In the genomic region with DNA sequence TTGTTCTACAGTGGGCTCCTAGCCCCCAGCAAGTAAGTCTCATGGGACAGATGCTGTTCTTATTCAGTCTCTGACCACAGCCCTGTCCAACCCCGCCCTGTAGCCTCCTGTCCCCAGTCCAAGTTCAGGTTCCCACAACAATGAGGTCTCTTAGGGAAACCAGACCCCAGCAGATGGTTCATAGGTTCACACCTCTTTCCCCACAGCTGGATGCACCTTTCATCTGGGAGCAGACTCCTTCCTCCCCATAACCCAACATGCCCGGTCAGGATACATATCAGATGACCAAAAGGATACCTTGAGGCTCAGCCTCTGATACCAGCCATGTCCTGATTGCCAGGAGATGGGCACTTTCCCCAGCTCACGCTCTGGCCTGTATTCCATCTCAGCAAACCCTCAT, we compare ENCODE assay signal across 17 mouse cellular contexts. TPM values are rescaled to one million over a fixed set of nuclear protein-coding genes. Genes with fewer than 3 reads are reported as not detected.
DNase-seq lines count a peak whose midpoint lies in the region; ATAC-seq and TF ChIP-seq lines count a peak whose summit lies in the region.
"Had no signal": no experiment of that assay in that cellular context is flagged by ENCODE, and none has a peak within 500 bp of the region (broad histone marks: within the 10 kb centered on the region; RNA-seq: fewer than 3 reads in every experiment).

No protein-coding gene starts in this region.

- ATAC-seq in kidney, embryonic 15.5 days (replicated peaks; ENCODE audit: low FRiP score) = no peak
- ATAC-seq in stomach, postnatal 0 days (ENCODE audit: low FRiP score, low TSS enrichment) = no peak
- ATAC-seq: liver, embryonic 12.5 days had no signal

- no peak for TF ChIP-seq EP300 in stomach, postnatal 0 days (optimal IDR thresholded peaks at IDR 0.05)

- intact Hi-C loops in heart, postnatal 36 days (cut with DNase I) = loop anchor here (5.0 kb wide), 1 partner anchor 222 kb away; no protein-coding TSS in a partner anchor

- no peaks in the 10 kb centered on the region for H3K9me3 ChIP-seq in kidney, embryonic 15.5 days (replicated peaks)
- no peaks in the 10 kb centered on the region for H3K9me3 ChIP-seq in stomach, postnatal 0 days (ENCODE audit: control insufficient read depth, low read length)
- H3K9me3 ChIP-seq: hindbrain, embryonic 12.5 days; liver, embryonic 12.5 days had no signal

- H3K27ac ChIP-seq in kidney, embryonic 15.5 days = no peak overlapping the region
- no peak overlapping the region for H3K27ac ChIP-seq in testis, adult 2 months (ENCODE audit: control insufficient read depth, insufficient read depth, low read depth, low read length)
- no peak overlapping the region; the same call in 1 of the 2 replicates for H3K27ac ChIP-seq in stomach, postnatal 0 days (replicated peaks)
- H3K27ac ChIP-seq: hindbrain, embryonic 12.5 days; layer of hippocampus, adult 2 months; liver, embryonic 12.5 days had no signal

- no peaks in the 10 kb centered on the region for H3K36me3 ChIP-seq in kidney, embryonic 15.5 days
- no peaks in the 10 kb centered on the region for H3K36me3 ChIP-seq in testis, adult 2 months (ENCODE audit: control insufficient read depth, insufficient read depth, low read length)
- no peaks in the 10 kb centered on the region for H3K36me3 ChIP-seq in stomach, postnatal 0 days (ENCODE audit: control insufficient read depth, insufficient read depth, low read length)
- H3K36me3 ChIP-seq: hindbrain, embryonic 12.5 days; liver, embryonic 12.5 days had no signal

- H3K9ac ChIP-seq in kidney, embryonic 15.5 days = no peak overlapping the region
- 0 out of 2 replicates have a peak overlapping the region, but pooled peaks have one; percentile 13 for H3K9ac ChIP-seq in stomach, postnatal 0 days (ENCODE audit: low read length)
- H3K9ac ChIP-seq: hindbrain, embryonic 12.5 days; liver, embryonic 12.5 days had no signal

- peaks cover 10% of the 10 kb centered on the region; the same call in 1 of the 2 replicates for H3K27me3 ChIP-seq in kidney, embryonic 15.5 days
- no peaks in the 10 kb centered on the region for H3K27me3 ChIP-seq in testis, adult 2 months (ENCODE audit: control insufficient read depth, insufficient read depth, low read length)
- no peaks in the 10 kb centered on the region for H3K27me3 ChIP-seq in stomach, postnatal 0 days (ENCODE audit: control insufficient read depth, insufficient read depth, low read length)

- peak; percentile 44 to 47 for DNase-seq in heart, adult 18-20 months
- no peak for DNase-seq in heart, postnatal 36 days
- DNase-seq in kidney, postnatal 25 days = no peak
- no peak for DNase-seq in testis, postnatal 14 days (ENCODE audit: low spot score)
- DNase-seq in stomach, postnatal 0 days (ENCODE audit: low spot score) = no peak
- DNase-seq in adrenal gland, postnatal 10 days = no peak
- DNase-seq: cerebellum, adult 11 months; cerebellum, postnatal 25 days; gastrocnemius, postnatal 14 days; midbrain, embryonic 14.5 days; thymus, adult 2 months had no signal

- no peak for TF ChIP-seq POLR2A in testis, adult 2 months (IDR thresholded peaks at IDR 0.05; ENCODE audit: control insufficient read depth, low read depth, low read length)

- TF ChIP-seq CTCF in testis, adult 2 months (IDR thresholded peaks at IDR 0.05; ENCODE audit: control insufficient read depth, insufficient read depth, insufficient replicate concordance, low read depth, low read length) = no peak
- no peak for TF ChIP-seq CTCF in stomach, postnatal 0 days (IDR thresholded peaks at IDR 0.05; ENCODE audit: low read depth)

- peak overlapping the region; percentile 47; the same call in 1 of the 2 replicates for H3K4me3 ChIP-seq in kidney, embryonic 15.5 days (replicated peaks)
- H3K4me3 ChIP-seq in testis, adult 2 months (ENCODE audit: control insufficient read depth, low read depth, low read length) = peak overlapping the region; percentile 8; the same call in 1 of the 2 replicates
- peak overlapping the region; percentile 52; the same call in 1 of the 2 replicates for H3K4me3 ChIP-seq in stomach, postnatal 0 days (ENCODE audit: low read depth, low read length)
- H3K4me3 ChIP-seq: hindbrain, embryonic 12.5 days; layer of hippocampus, adult 2 months; liver, embryonic 12.5 days had no signal

- H3K4me1 ChIP-seq in kidney, embryonic 15.5 days = peaks cover 50% of the 10 kb centered on the region
- peaks cover 5% of the 10 kb centered on the region for H3K4me1 ChIP-seq in testis, adult 2 months (ENCODE audit: control insufficient read depth, insufficient read depth, low read length)
- 0 out of 2 replicates have a peak, but pooled peaks cover 4% of the 10 kb centered on the region for H3K4me1 ChIP-seq in stomach, postnatal 0 days (replicated peaks; ENCODE audit: control insufficient read depth, insufficient read depth)

- WGBS in kidney, embryonic 15.5 days = 69% methylated on average over 3 of the region's 3 CpGs
- 58% methylated on average over 3 of the region's 3 CpGs for WGBS in stomach, postnatal 0 days

- no peak overlapping the region; the same call in 1 of the 2 replicates for H3K4me2 ChIP-seq in kidney, embryonic 15.5 days
- H3K4me2 ChIP-seq in stomach, postnatal 0 days (replicated peaks; ENCODE audit: low read depth) = peak overlapping the region; percentile 71
- H3K4me2 ChIP-seq: liver, embryonic 12.5 days had no signal

RNA-seq across cellular contexts. Expression of a gene that starts 1.3 kb away (rescaled TPM):
- 10 to 100 TPM; 26.0 to 26.7 TPM for total RNA-seq in heart, adult 18-20 months (2021)
- 100 to 1,000 TPM in 1 of 2 experiments, 10 to 100 TPM in 1; 67.1 to 103 TPM for total RNA-seq in heart, postnatal 36 days (2021)
- polyA plus RNA-seq in kidney, embryonic 15.5 days (2015; fragmentation: Nextera tagmentation; extraction: Ambion mirVana) = 81.4 and 99.6 TPM in 2 replicates
- polyA plus RNA-seq in testis, adult 2 months (2012; rRNA removed) = 12.8 and 13.8 TPM in 2 replicates
- polyA plus RNA-seq in stomach, postnatal 0 days (2015; fragmentation: Nextera tagmentation; extraction: Ambion mirVana) = 254 and 340 TPM in 2 replicates
- total RNA-seq in adrenal gland, postnatal 10 days (2021) = 1,000 to 10,000 TPM in 1 of 2 experiments, 100 to 1,000 TPM in 1; 255 to 1,124 TPM
- total RNA-seq: megakaryocyte progenitor cell, adult 5-6 weeks had no signal

RNA-seq across cellular contexts. Expression of a gene that starts 57.4 kb away (rescaled TPM):
- 1 to 10 TPM; 4.3 to 5.1 TPM for total RNA-seq in heart, adult 18-20 months (2021)
- 1 to 10 TPM; 4.5 to 4.9 TPM for total RNA-seq in heart, postnatal 36 days (2021)
- polyA plus RNA-seq in kidney, embryonic 15.5 days (2015; fragmentation: Nextera tagmentation; extraction: Ambion mirVana) = 4.9 and 5.9 TPM in 2 replicates
- 16.3 and 19.5 TPM in 2 replicates for polyA plus RNA-seq in testis, adult 2 months (2012; rRNA removed)
- polyA plus RNA-seq in stomach, postnatal 0 days (2015; fragmentation: Nextera tagmentation; extraction: Ambion mirVana) = 1.9 and 2.2 TPM in 2 replicates
- 10 to 100 TPM; 17.9 to 20.5 TPM for total RNA-seq in adrenal gland, postnatal 10 days (2021)

Comparison
In these comparisons a context has a peak if more than half of its experiments do, and no peak if none do; other contexts are left out.
1. DNase-seq: peak in heart, adult 18-20 months (2 of 2); none in heart, postnatal 36 days (0 of 2), kidney, postnatal 25 days (0 of 2), testis, postnatal 14 days (single experiment), stomach, postnatal 0 days (single experiment) and adrenal gland, postnatal 10 days (single experiment).
2. Peak in every context shown above with its lines, with median percentiles within 50 percentile points of each other: H3K4me3 ChIP-seq.